Mouse (Mus musculus): Measurements from ENCODE around the gene Gm17359. TPM values are rescaled to one million over a fixed set of nuclear protein-coding genes. Genes with fewer than 3 reads are reported as not detected.

Gene Gm17359
- polyA plus RNA-seq, 1 experiment from 2014 or later = 0.11 TPM

DNA sequence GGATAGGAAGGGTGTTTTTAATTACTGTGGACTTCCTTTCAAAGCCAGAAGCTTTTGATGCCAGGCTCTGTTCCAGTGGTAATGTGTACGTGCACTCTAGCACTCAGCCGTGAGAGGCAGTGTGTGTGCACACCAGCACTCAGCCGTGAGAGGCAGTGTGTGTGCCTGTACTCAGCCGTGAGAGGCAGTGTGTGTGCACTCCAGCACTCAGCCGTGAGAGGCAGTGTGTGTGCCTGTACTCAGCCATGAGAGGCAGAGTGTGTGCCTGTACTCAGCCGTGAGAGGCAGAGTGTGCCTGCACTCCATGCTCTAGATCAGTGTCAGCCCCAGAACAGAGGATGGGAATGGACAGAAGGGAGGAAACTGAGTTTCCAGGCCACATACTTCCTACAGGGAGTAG, 160.2 kb downstream of the Gm17359 start:
- no peaks in the 10 kb centered on the region; the same call in 1 of the 2 replicates for H3K36me3 ChIP-seq (ENCODE audit: control insufficient read depth, insufficient read depth, low read length)
- H3K4me1 ChIP-seq (ENCODE audit: control insufficient read depth, insufficient read depth, low read length) = no peaks in the 10 kb centered on the region
- H3K27ac ChIP-seq (replicated peaks; ENCODE audit: low read depth, low read length) = no peak overlapping the region
- H3K9ac ChIP-seq (ENCODE audit: low read length) = no peak overlapping the region
- no peaks in the 10 kb centered on the region for H3K27me3 ChIP-seq (ENCODE audit: control insufficient read depth, insufficient read depth, low read length)
- no peak overlapping the region for H3K4me3 ChIP-seq (ENCODE audit: low read depth, low read length)
- ATAC-seq (ENCODE audit: insufficient number of reproducible peaks, low FRiP score, low TSS enrichment, low read depth) = no peak
- H3K4me2 ChIP-seq (ENCODE audit: low read depth, severe bottlenecking) = no peak overlapping the region
- 52% methylated on average over 6 of the region's 6 CpGs for WGBS
- no peaks in the 10 kb centered on the region for H3K9me3 ChIP-seq (ENCODE audit: control insufficient read depth, low read length)
- no peak for DNase-seq (ENCODE audit: low spot score)

GRCm38 (mm10) chr3:79500279-79500678, 163.8 kb downstream of the Gm17359 start:
- H3K36me3 ChIP-seq (ENCODE audit: control insufficient read depth, insufficient read depth, low read length) = no peaks in the 10 kb centered on the region; the same call in 1 of the 2 replicates
- no peak overlapping the region for H3K4me2 ChIP-seq (ENCODE audit: low read depth, severe bottlenecking)
- ATAC-seq (ENCODE audit: insufficient number of reproducible peaks, low FRiP score, low TSS enrichment, low read depth) = no peak

DNA sequence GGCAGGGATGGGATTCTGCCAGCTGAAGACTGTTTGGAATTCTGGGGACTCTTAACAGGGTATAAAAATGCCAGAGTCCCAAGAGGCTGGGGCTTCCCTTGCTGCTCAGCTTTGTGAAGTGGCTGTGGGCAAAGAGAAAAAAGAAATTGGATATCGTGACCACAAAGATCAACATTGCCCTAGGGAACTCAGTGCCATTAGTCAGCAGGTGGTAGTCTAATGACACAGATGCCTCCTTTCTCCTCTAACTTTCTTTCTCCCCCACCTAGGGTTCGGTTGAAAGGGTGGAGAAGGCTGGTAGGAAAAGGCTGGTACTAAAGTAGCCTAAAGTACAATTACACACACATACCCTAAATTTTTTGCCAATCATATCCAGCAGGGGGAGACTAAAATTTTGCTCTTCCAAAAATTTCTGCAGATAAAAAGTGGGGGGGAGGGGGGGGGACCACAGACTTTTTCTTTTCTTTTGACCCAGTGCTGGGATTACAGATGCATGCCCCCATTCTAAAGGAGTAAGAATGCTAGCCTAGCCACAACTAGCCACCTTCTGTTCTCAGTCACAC, 164.8 kb downstream of the Gm17359 start:
- 82% methylated on average over 2 of the region's 2 CpGs for WGBS
- H3K36me3 ChIP-seq (ENCODE audit: control insufficient read depth, insufficient read depth, low read length) = peaks cover 2% of the 10 kb centered on the region; the same call in 1 of the 2 replicates
- ATAC-seq (ENCODE audit: insufficient number of reproducible peaks, low FRiP score, low TSS enrichment, low read depth) = no peak

More at GRCm38 (mm10) chr3:79500279-79500678, 163.8 kb downstream of the Gm17359 start:
- Histone ChIP-seq H3K9ac (ENCODE audit: low read length) (no peak overlapping the region), H3K4me1 (ENCODE audit: control insufficient read depth, insufficient read depth, low read length) (no peaks in the 10 kb centered on the region), H3K27ac (replicated peaks; ENCODE audit: low read depth, low read length) (no peak overlapping the region), H3K27me3 (ENCODE audit: control insufficient read depth, insufficient read depth, low read length) (no peaks in the 10 kb centered on the region), H3K9me3 (ENCODE audit: control insufficient read depth, low read length) (no peaks in the 10 kb centered on the region), H3K4me3 (ENCODE audit: low read depth, low read length) (no peak overlapping the region)
- no peak for DNase-seq (ENCODE audit: low spot score)
- 95% methylated on average over 10 of the region's 10 CpGs for WGBS

More for the DNA sequence above, 164.8 kb downstream of the Gm17359 start:
- no peaks in the 10 kb centered on the region for H3K9me3 ChIP-seq (ENCODE audit: control insufficient read depth, low read length)
- no peak overlapping the region for H3K4me2 ChIP-seq (ENCODE audit: low read depth, severe bottlenecking)
- H3K9ac ChIP-seq (ENCODE audit: low read length) = no peak overlapping the region
- H3K27me3 ChIP-seq (ENCODE audit: control insufficient read depth, insufficient read depth, low read length) = no peaks in the 10 kb centered on the region
- no peak overlapping the region for H3K4me3 ChIP-seq (ENCODE audit: low read depth, low read length)
- H3K4me1 ChIP-seq (ENCODE audit: control insufficient read depth, insufficient read depth, low read length) = no peaks in the 10 kb centered on the region
- H3K27ac ChIP-seq (replicated peaks; ENCODE audit: low read depth, low read length) = no peak overlapping the region
- DNase-seq (ENCODE audit: low spot score) = no peak

Other genes with a start within 250 kb of the Gm17359 start
- gene Rapgef2, start 50.1 kb upstream of the Gm17359 start, polyA plus RNA-seq (2014; fragmentation: Nextera tagmentation; extraction: Ambion mirVana) = 5.6 and 8.7 TPM in 2 replicates
- gene Fnip2, start 231.1 kb downstream of the Gm17359 start, polyA plus RNA-seq (2014; fragmentation: Nextera tagmentation; extraction: Ambion mirVana) = 5.1 and 6.6 TPM in 2 replicates

All from limb, embryonic 11.5 days (tissue).